Mouse (Mus musculus) cortical plate, adult 2 months (tissue): ENCODE data around the gene Ube2n.

Source experiments
- CTCF ChIP-seq: fragments of 200-500 bp; IDR thresholded peaks from 2 replicates; pipeline ENCODE4 v1.5.1; 2011; ENCODE audit warnings: mild to moderate bottlenecking, control low read depth, low read length; ENCODE audit not compliant: insufficient read depth; ENCODE audit errors: extremely low read depth
- POLR2A ChIP-seq: fragments of 200-500 bp; IDR thresholded peaks from 2 replicates; pipeline ENCODE4 v1.6.1; 2011; ENCODE audit warnings: mild to moderate bottlenecking, low read length, control low read depth; ENCODE audit not compliant: insufficient read depth; ENCODE audit errors: extremely low read depth

GRCm38 (mm10) chr10:95590196-95590595, 75.3 kb downstream of the Ube2n start:
- TF ChIP-seq CTCF (no peak), POLR2A (no peak)
